Mouse (Mus musculus): ENCODE data around the gene Gcn1l1. TPM values are rescaled to one million over a fixed set of nuclear protein-coding genes. Genes with fewer than 3 reads are reported as not detected.

The Gcn1l1 gene
- polyA plus RNA-seq, 1 experiment from 2014 or later = 14.8 TPM

GRCm38 (mm10) chr5:115543509-115544253 is 21.4 kb upstream of the Gcn1l1 start:
- peak; percentile 84 for ATAC-seq (ENCODE audit: low read depth)
- Histone ChIP-seq H3K27ac (ENCODE audit: low read length) (peak overlapping the region; percentile 90), H3K9ac (ENCODE audit: low read depth, low read length) (peak overlapping the region; percentile 36; the same call in 1 of the 2 replicates), H3K27me3 (ENCODE audit: control insufficient read depth, insufficient read depth, low read depth, low read length) (no peaks in the 10 kb centered on the region), H3K4me3 (ENCODE audit: low read depth, low read length) (peak overlapping the region; percentile 39), H3K36me3 (ENCODE audit: control insufficient read depth, insufficient read depth) (peaks cover 3% of the 10 kb centered on the region), H3K9me3 (replicated peaks; ENCODE audit: control insufficient read depth, low read length) (no peaks in the 10 kb centered on the region), H3K4me1 (ENCODE audit: control insufficient read depth, low read depth, low read length) (peaks cover 28% of the 10 kb centered on the region), H3K4me2 (ENCODE audit: low read depth, low read length) (peak overlapping the region; percentile 52)
- WGBS (ENCODE audit: insufficient replicate concordance) = 36% methylated on average over 17 of the region's 17 CpGs

- H3K4me1 ChIP-seq (ENCODE audit: control insufficient read depth, low read depth, low read length) = peaks cover 24% of the 10 kb centered on the region
- ATAC-seq (ENCODE audit: low read depth) = no peak
- H3K36me3 ChIP-seq (ENCODE audit: control insufficient read depth, insufficient read depth) = peaks cover 3% of the 10 kb centered on the region
- peak overlapping the region; percentile 52; the same call in 1 of the 2 replicates for H3K4me2 ChIP-seq (ENCODE audit: low read depth, low read length)
- no peak overlapping the region for H3K27ac ChIP-seq (ENCODE audit: low read length)
- no peak overlapping the region for H3K9ac ChIP-seq (ENCODE audit: low read depth, low read length)
- WGBS (ENCODE audit: insufficient replicate concordance) = 51% methylated on average over 18 of the region's 18 CpGs
- H3K9me3 ChIP-seq (replicated peaks; ENCODE audit: control insufficient read depth, low read length) = no peaks in the 10 kb centered on the region
- no peaks in the 10 kb centered on the region for H3K27me3 ChIP-seq (ENCODE audit: control insufficient read depth, insufficient read depth, low read depth, low read length)
- no peak overlapping the region for H3K4me3 ChIP-seq (ENCODE audit: low read depth, low read length)
These were observed 20.3 kb upstream of the Gcn1l1 start for GRCm38 (mm10) chr5:115544655-115545185.

GRCm38 (mm10) chr5:115545636-115546035 is 19.4 kb upstream of the Gcn1l1 start:
- 87% methylated on average over 14 of the region's 14 CpGs for WGBS (ENCODE audit: insufficient replicate concordance)
- H3K4me1 ChIP-seq (ENCODE audit: control insufficient read depth, low read depth, low read length) = peaks cover 24% of the 10 kb centered on the region
- H3K9me3 ChIP-seq (replicated peaks; ENCODE audit: control insufficient read depth, low read length) = no peaks in the 10 kb centered on the region
- no peak overlapping the region for H3K27ac ChIP-seq (ENCODE audit: low read length)
- no peak overlapping the region for H3K4me3 ChIP-seq (ENCODE audit: low read depth, low read length)
- no peak overlapping the region for H3K9ac ChIP-seq (ENCODE audit: low read depth, low read length)
- H3K4me2 ChIP-seq (ENCODE audit: low read depth, low read length) = no peak overlapping the region
- peaks cover 3% of the 10 kb centered on the region for H3K36me3 ChIP-seq (ENCODE audit: control insufficient read depth, insufficient read depth)
- H3K27me3 ChIP-seq (ENCODE audit: control insufficient read depth, insufficient read depth, low read depth, low read length) = no peaks in the 10 kb centered on the region
- no peak for ATAC-seq (ENCODE audit: low read depth)

- H3K4me1 ChIP-seq (ENCODE audit: control insufficient read depth, low read depth, low read length) = peaks cover 24% of the 10 kb centered on the region
- no peak overlapping the region for H3K4me2 ChIP-seq (ENCODE audit: low read depth, low read length)
- H3K36me3 ChIP-seq (ENCODE audit: control insufficient read depth, insufficient read depth) = peaks cover 3% of the 10 kb centered on the region
- WGBS (ENCODE audit: insufficient replicate concordance) = 77% methylated on average over 11 of the region's 11 CpGs
- ATAC-seq (ENCODE audit: low read depth) = no peak
- no peaks in the 10 kb centered on the region for H3K9me3 ChIP-seq (replicated peaks; ENCODE audit: control insufficient read depth, low read length)
- H3K27me3 ChIP-seq (ENCODE audit: control insufficient read depth, insufficient read depth, low read depth, low read length) = no peaks in the 10 kb centered on the region
- no peak overlapping the region for H3K9ac ChIP-seq (ENCODE audit: low read depth, low read length)
- no peak overlapping the region for H3K27ac ChIP-seq (ENCODE audit: low read length)
- H3K4me3 ChIP-seq (ENCODE audit: low read depth, low read length) = no peak overlapping the region
These were observed 18.5 kb upstream of the Gcn1l1 start for GRCm38 (mm10) chr5:115546536-115546935.

- peaks cover 23% of the 10 kb centered on the region for H3K4me1 ChIP-seq (ENCODE audit: control insufficient read depth, low read depth, low read length)
- no peaks in the 10 kb centered on the region for H3K27me3 ChIP-seq (ENCODE audit: control insufficient read depth, insufficient read depth, low read depth, low read length)
- no peak overlapping the region for H3K9ac ChIP-seq (ENCODE audit: low read depth, low read length)
- WGBS (ENCODE audit: insufficient replicate concordance) = 73% methylated on average over 6 of the region's 6 CpGs
- no peak overlapping the region for H3K27ac ChIP-seq (ENCODE audit: low read length)
- H3K9me3 ChIP-seq (replicated peaks; ENCODE audit: control insufficient read depth, low read length) = no peaks in the 10 kb centered on the region
- no peak for ATAC-seq (ENCODE audit: low read depth)
- H3K36me3 ChIP-seq (ENCODE audit: control insufficient read depth, insufficient read depth) = peaks cover 4% of the 10 kb centered on the region
- H3K4me2 ChIP-seq (ENCODE audit: low read depth, low read length) = no peak overlapping the region
- no peak overlapping the region for H3K4me3 ChIP-seq (ENCODE audit: low read depth, low read length)
These were observed 18.0 kb upstream of the Gcn1l1 start for GRCm38 (mm10) chr5:115547014-115547413.

- peaks cover 6% of the 10 kb centered on the region for H3K36me3 ChIP-seq (ENCODE audit: control insufficient read depth, insufficient read depth)
- 78% methylated on average over 7 of the region's 7 CpGs for whole genome bisulfite sequencing (ENCODE audit: insufficient replicate concordance)
These were observed 17.6 kb upstream of the Gcn1l1 start for GRCm38 (mm10) chr5:115547421-115547820.

GRCm38 (mm10) chr5:115548501-115549285 is 16.4 kb upstream of the Gcn1l1 start:
- Histone ChIP-seq H3K4me3 (ENCODE audit: low read depth, low read length) (no peak overlapping the region), H3K27ac (ENCODE audit: low read length) (no peak overlapping the region), H3K4me2 (ENCODE audit: low read depth, low read length) (no peak overlapping the region), H3K27me3 (ENCODE audit: control insufficient read depth, insufficient read depth, low read depth, low read length) (no peaks in the 10 kb centered on the region), H3K36me3 (ENCODE audit: control insufficient read depth, insufficient read depth) (peaks cover 6% of the 10 kb centered on the region), H3K4me1 (ENCODE audit: control insufficient read depth, low read depth, low read length) (peaks cover 6% of the 10 kb centered on the region), H3K9me3 (replicated peaks; ENCODE audit: control insufficient read depth, low read length) (no peaks in the 10 kb centered on the region), H3K9ac (ENCODE audit: low read depth, low read length) (no peak overlapping the region)
- 83% methylated on average over 18 of the region's 18 CpGs for WGBS (ENCODE audit: insufficient replicate concordance)
- ATAC-seq (ENCODE audit: low read depth) = no peak

More at GRCm38 (mm10) chr5:115547421-115547820, 17.6 kb upstream of the Gcn1l1 start:
- peaks cover 19% of the 10 kb centered on the region for H3K4me1 ChIP-seq (ENCODE audit: control insufficient read depth, low read depth, low read length)
- no peak overlapping the region for H3K9ac ChIP-seq (ENCODE audit: low read depth, low read length)
- no peak overlapping the region for H3K4me2 ChIP-seq (ENCODE audit: low read depth, low read length)
- no peak overlapping the region for H3K27ac ChIP-seq (ENCODE audit: low read length)
- H3K9me3 ChIP-seq (replicated peaks; ENCODE audit: control insufficient read depth, low read length) = no peaks in the 10 kb centered on the region
- no peak overlapping the region for H3K4me3 ChIP-seq (ENCODE audit: low read depth, low read length)
- ATAC-seq (ENCODE audit: low read depth) = no peak
- H3K27me3 ChIP-seq (ENCODE audit: control insufficient read depth, insufficient read depth, low read depth, low read length) = no peaks in the 10 kb centered on the region

GRCm38 (mm10) chr5:115550482-115551005 is 14.5 kb upstream of the Gcn1l1 start:
- H3K9me3 ChIP-seq (replicated peaks; ENCODE audit: control insufficient read depth, low read length) = no peaks in the 10 kb centered on the region
- no peak overlapping the region for H3K27ac ChIP-seq (ENCODE audit: low read length)
- no peaks in the 10 kb centered on the region for H3K27me3 ChIP-seq (ENCODE audit: control insufficient read depth, insufficient read depth, low read depth, low read length)
- 76% methylated on average over 11 of the region's 11 CpGs for WGBS (ENCODE audit: insufficient replicate concordance)
- H3K4me3 ChIP-seq (ENCODE audit: low read depth, low read length) = no peak overlapping the region
- H3K4me1 ChIP-seq (ENCODE audit: control insufficient read depth, low read depth, low read length) = no peaks in the 10 kb centered on the region
- ATAC-seq (ENCODE audit: low read depth) = no peak
- H3K9ac ChIP-seq (ENCODE audit: low read depth, low read length) = no peak overlapping the region
- H3K36me3 ChIP-seq (ENCODE audit: control insufficient read depth, insufficient read depth) = peaks cover 6% of the 10 kb centered on the region
- no peak overlapping the region for H3K4me2 ChIP-seq (ENCODE audit: low read depth, low read length)

Data from liver, embryonic 16.5 days (tissue).